Mouse (Mus musculus): ENCODE data around the gene Zfp951.

- TF ChIP-seq POLR2A (IDR thresholded peaks at IDR 0.05; ENCODE audit: insufficient read depth, low read depth, low read length) (no peak), CTCF (IDR thresholded peaks at IDR 0.05) (no peak)
Measured at GRCm38 (mm10) chr5:104833330-104833729, 26.5 kb downstream of the Zfp951 start.
